Mouse (Mus musculus): Measurements from ENCODE around the gene Tmem98. TPM values are rescaled to one million over a fixed set of nuclear protein-coding genes. Genes with fewer than 3 reads are reported as not detected.

The Tmem98 gene
- total and polyA plus RNA-seq, 3 experiments = 12.7 to 21.3 (median 18.4) TPM

DNA sequence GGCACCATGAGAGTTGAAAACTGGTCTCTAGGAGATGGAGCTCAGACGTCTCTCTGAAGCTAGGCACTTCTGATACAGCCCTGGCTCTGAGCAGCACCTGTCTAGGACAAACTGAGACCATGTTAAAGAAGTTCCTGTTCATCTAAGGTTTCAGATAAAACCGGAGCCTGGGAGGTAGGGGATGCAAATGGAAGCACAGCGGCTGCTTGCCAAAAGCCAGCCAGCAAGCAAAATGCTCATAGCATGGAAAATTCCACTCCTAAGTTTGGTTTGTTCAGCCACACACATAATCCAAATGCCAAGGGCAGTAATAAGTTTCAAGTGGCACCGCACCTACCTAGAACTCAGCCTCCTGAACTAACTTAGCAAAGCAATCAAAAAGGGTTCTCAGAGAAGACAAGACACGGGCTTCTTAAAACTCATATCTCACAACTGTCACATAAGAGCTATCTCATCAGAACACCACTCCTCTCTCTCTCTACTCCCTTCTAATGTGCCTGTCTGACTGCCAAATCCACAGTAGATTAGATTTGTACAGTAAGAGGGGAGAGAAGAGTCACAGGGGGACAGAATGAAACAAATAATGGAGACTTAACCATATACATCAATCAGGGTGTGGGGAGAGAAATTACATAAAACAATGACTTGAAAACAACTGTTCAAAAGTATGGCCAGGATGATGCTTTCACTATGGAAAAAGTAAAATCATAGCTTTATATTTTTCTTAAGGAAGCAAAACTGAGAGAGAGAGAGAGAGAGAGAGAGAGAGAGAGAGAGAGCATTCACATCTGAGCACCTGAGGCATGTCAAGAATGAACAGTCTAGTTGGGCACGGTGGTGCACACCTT, 43.3 kb upstream of the Tmem98 start:
- Histone ChIP-seq H3K79me2 (replicated peaks; ENCODE audit: control insufficient read depth, extremely low read depth, insufficient read depth, poor library complexity, severe bottlenecking) (no peaks in the 10 kb centered on the region), H3K4me3 (replicated peaks in 1 of 3; ENCODE audit: low read depth in 2 of 3, low read length in 2 of 3, poor library complexity in 1 of 3) (no peak overlapping the region), H3K27ac (ENCODE audit: insufficient read depth, low read depth) (no peak overlapping the region), H3K36me3 (replicated peaks in 1 of 2; ENCODE audit: control insufficient read depth in 1 of 2, insufficient read depth in 1 of 2, low read length in 1 of 2) (peaks cover 0 to 3% of the 10 kb centered on the region in 2 experiments), H3K27me3 (replicated peaks) (no peaks in the 10 kb centered on the region), H3K4me1 (ENCODE audit: control insufficient read depth in 1 of 2, insufficient read depth in 2 of 2) (no peaks in the 10 kb centered on the region), H3K4me2 (ENCODE audit: insufficient read depth, low read depth, poor library complexity, severe bottlenecking) (no peak overlapping the region), H3K9ac (ENCODE audit: insufficient read depth, low read depth) (no peak overlapping the region), H3K9me3 (replicated peaks; ENCODE audit: low read length) (no peaks in the 10 kb centered on the region)
- DNase-seq (ENCODE audit: extremely low read depth) = no peak
- in situ Hi-C loops (cut with MboI; ENCODE audit: low pct_ligation_motif_present, low pct_unique_long_range_greater_than_20kb, low sequenced_read_pairs) = no loop called here
- dilution Hi-C loops (cut with MboI; ENCODE audit: extremely low pct_ligation_motif_present, extremely low pct_unique_long_range_greater_than_20kb, low sequenced_read_pairs) = no loop called here
- TF ChIP-seq ZKSCAN1 (IDR thresholded peaks at IDR 0.05; ENCODE audit: borderline replicate concordance, low read depth, low read length) = no peak
- no peak for TF ChIP-seq POLR2AphosphoS2 (IDR thresholded peaks at IDR 0.05; ENCODE audit: low read depth, low read length)
- no peak for TF ChIP-seq E2F4 (IDR thresholded peaks at IDR 0.05; ENCODE audit: insufficient replicate concordance, low read depth, low read length)
- no peak for TF ChIP-seq RCOR1 (conservative IDR thresholded peaks at IDR 0.05; ENCODE audit: low read depth, low read length)
- no peak for TF ChIP-seq PAX5 (IDR thresholded peaks at IDR 0.05; ENCODE audit: low read length)
- TF ChIP-seq NRF1 (IDR thresholded peaks at IDR 0.05; ENCODE audit: low read depth, low read length) = no peak
- no peak for TF ChIP-seq NELFE (IDR thresholded peaks at IDR 0.05; ENCODE audit: low read depth, low read length)
- TF ChIP-seq MAX (IDR thresholded peaks at IDR 0.05; ENCODE audit: low read length) = no peak
- no peak for TF ChIP-seq SIN3A (IDR thresholded peaks at IDR 0.05; ENCODE audit: low read length)
- TF ChIP-seq EP300 (IDR thresholded peaks at IDR 0.05; ENCODE audit: low read length) = no peak
- no peak for TF ChIP-seq JUN (IDR thresholded peaks at IDR 0.05; ENCODE audit: insufficient read depth, low read depth, low read length)

DNA sequence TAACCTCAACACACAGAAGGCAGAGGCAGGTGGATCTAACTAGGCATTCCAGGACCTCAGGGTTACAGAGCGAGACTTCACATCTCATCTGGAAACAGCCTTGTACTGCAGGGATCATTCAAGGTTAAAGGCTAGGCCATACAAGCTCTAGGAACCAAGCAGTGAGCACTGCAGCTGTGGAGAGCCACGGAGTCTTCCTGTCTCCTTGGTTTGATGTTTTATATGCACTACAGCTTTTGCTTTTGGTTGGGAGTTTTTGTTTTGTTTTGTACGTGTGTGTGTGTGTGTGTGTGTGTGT, 42.7 kb upstream of the Tmem98 start:
- TF ChIP-seq MAZ (IDR thresholded peaks at IDR 0.05; ENCODE audit: low read depth, low read length) (no peak), POLR2AphosphoS2 (IDR thresholded peaks at IDR 0.05; ENCODE audit: low read depth, low read length) (no peak), MYC (IDR thresholded peaks at IDR 0.05; ENCODE audit: low read depth, low read length) (no peak), ZMIZ1 (IDR thresholded peaks at IDR 0.05; ENCODE audit: low read depth, low read length) (no peak), IRF4 (IDR thresholded peaks at IDR 0.05; ENCODE audit: low read depth, low read length) (no peak), ETS1 (conservative IDR thresholded peaks at IDR 0.05; ENCODE audit: low read depth, low read length) (no peak), USF1 (IDR thresholded peaks at IDR 0.05; ENCODE audit: low read depth, low read length) (no peak), USF2 (conservative IDR thresholded peaks at IDR 0.05; ENCODE audit: low read depth, low read length) (no peak), POLR2A (IDR thresholded peaks at IDR 0.05; ENCODE audit: low read depth, low read length) (no peak), UBTF (IDR thresholded peaks at IDR 0.05; ENCODE audit: low read depth, low read length) (no peak), ZC3H11A (IDR thresholded peaks at IDR 0.05; ENCODE audit: low read depth, low read length) (no peak), ELF1 (IDR thresholded peaks at IDR 0.05; ENCODE audit: low read depth, low read length) (no peak), TCF12 (IDR thresholded peaks at IDR 0.05; ENCODE audit: low read depth, low read length) (no peak), SMC3 (IDR thresholded peaks at IDR 0.05; ENCODE audit: low read depth, low read length) (no peak), TBP (conservative IDR thresholded peaks at IDR 0.05; ENCODE audit: low read depth, low read length) (no peak), MEF2A (IDR thresholded peaks at IDR 0.05; ENCODE audit: borderline replicate concordance, low read depth, low read length) (no peak), PAX5 (IDR thresholded peaks at IDR 0.05; ENCODE audit: low read length) (no peak)
- Histone ChIP-seq H3K9me3 (replicated peaks; ENCODE audit: low read length) (no peaks in the 10 kb centered on the region), H3K4me3 (replicated peaks in 1 of 3; ENCODE audit: low read depth in 2 of 3, low read length in 2 of 3, poor library complexity in 1 of 3) (no peak overlapping the region), H3K27ac (ENCODE audit: insufficient read depth, low read depth) (no peak overlapping the region), H3K79me2 (replicated peaks; ENCODE audit: control insufficient read depth, extremely low read depth, insufficient read depth, poor library complexity, severe bottlenecking) (no peaks in the 10 kb centered on the region), H3K4me2 (ENCODE audit: insufficient read depth, low read depth, poor library complexity, severe bottlenecking) (no peak overlapping the region), H3K9ac (ENCODE audit: insufficient read depth, low read depth) (no peak overlapping the region), H3K36me3 (replicated peaks in 1 of 2; ENCODE audit: control insufficient read depth in 1 of 2, insufficient read depth in 1 of 2, low read length in 1 of 2) (peaks cover 0 to 3% of the 10 kb centered on the region in 2 experiments), H3K27me3 (replicated peaks) (no peaks in the 10 kb centered on the region), H3K4me1 (ENCODE audit: control insufficient read depth in 1 of 2, insufficient read depth in 2 of 2) (no peaks in the 10 kb centered on the region)
- in situ Hi-C loops (cut with MboI; ENCODE audit: low pct_ligation_motif_present, low pct_unique_long_range_greater_than_20kb, low sequenced_read_pairs) = no loop called here
- dilution Hi-C loops (cut with MboI; ENCODE audit: extremely low pct_ligation_motif_present, extremely low pct_unique_long_range_greater_than_20kb, low sequenced_read_pairs) = no loop called here
- no peak for DNase-seq (ENCODE audit: extremely low read depth)
